Mouse (Mus musculus): ENCODE measurements around the gene Itpr3.

Itpr3 gene

DNA sequence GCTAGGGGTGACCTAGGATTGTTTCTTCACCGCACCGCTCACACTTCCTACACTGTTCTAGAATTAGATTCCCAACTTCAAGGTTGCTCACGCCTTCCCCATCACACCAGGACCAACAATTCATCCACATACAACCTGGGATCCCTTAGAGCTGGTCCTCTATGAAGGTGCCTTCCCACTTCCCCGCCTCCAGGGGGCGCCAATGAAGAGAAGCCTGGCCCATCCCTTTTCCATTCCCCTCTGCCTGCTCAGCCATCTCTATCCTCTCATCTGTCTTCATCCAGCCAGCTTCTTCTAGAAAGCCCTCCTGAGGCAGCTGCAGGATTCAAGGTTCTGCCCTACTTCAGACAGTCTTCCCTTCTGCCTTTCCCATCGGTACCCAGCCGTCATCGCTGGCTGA lies 94.3 kb downstream of the Itpr3 start:
- DNase-seq: peak; percentile 81

DNA sequence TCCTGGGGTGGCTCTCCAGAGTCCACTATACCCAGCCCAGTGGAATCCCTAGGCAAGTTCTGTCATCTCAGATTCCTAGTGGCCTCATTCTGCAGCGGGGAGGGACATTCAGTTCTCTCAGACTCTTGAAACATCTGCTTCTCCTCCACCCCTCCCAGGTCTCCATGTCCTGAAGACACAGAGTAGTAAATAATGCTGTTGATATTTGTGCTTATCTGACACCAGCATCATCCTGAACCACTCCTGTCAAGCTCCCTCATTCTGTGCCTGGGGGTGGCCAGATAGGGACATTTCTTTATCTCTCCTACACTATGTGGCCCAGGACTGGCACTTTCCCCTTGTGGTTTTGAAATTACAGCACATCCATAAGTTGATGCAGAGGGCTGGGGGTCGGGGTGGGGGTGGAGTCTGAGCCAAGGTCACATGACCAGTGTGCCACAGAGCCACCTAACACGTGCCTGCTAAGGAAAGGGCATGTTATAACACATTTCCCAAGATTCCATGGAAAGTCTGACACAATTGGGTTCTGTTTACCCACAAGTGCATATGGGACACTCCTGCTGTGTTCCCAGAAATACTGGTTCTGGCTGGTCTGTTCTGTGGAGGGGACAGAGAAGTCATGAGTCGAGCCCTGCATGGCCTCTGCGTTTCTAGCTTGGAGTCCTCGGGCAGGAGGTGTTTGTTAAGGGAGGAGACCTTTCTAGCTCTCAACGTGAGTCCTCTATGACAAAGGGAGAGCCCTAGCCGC lies 96.0 kb downstream of the Itpr3 start:
- no peak for DNase-seq

DNA sequence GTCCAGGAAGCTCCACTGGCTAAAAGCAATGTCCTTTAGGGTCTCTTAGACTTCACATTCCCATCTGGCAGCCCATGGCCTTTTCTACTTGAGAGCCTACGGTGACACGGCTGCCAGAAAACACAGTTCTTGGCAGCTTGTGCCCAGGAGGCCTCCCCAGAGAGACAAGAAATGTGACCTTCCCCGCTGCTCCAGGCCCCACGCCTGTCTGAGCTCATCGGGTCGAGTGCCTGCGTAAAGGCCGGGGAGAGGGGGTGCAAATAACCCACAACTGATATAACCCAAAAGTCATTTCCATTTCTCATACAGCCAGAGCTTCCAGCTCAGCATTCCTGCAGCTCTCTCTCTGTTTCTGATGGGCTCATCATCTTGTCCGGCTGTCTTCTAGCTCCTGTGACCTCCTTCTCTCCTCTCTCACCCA lies 96.7 kb downstream of the Itpr3 start:
- no peak for DNase-seq

DNA sequence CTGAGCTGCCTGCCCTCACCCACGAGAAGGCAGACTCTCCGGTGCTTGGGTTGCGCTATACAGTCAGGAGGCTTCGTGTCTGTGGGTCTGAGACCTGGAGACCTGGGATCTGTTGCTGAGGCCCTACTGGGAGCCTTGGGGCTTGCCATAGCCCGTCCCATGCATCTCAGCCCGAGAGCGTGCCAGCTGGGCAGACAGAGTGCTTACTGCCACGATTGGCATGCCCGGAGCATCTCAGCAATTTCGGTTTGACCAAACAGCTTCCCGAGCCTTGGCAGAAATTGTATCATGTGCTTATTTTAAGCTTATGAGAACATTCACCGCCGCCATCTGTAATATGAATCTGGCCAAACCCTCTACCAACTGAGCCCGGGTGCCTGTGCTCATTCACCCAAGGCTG lies 97.2 kb downstream of the Itpr3 start:
- DNase-seq: no peak

DNA sequence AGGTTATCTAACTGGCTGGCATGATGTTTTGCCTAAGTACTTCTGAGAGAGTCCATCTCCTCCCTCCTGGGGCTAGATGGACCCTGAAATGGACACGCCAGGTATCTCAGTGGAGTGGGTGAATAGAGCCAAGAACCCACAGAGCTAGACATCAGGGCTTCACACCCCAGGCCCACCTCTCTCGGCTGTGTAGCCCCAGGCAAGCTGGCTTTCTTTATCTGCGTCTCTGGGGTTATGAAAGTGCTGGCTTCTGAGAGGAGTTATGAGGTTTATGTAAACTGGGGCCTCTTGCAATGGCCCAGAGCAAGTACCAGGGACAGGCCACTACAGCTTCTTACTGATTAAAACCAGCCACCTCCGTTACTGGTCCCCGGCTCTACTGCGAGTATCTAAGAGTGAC lies 97.8 kb downstream of the Itpr3 start:
- no peak for DNase-seq

DNA sequence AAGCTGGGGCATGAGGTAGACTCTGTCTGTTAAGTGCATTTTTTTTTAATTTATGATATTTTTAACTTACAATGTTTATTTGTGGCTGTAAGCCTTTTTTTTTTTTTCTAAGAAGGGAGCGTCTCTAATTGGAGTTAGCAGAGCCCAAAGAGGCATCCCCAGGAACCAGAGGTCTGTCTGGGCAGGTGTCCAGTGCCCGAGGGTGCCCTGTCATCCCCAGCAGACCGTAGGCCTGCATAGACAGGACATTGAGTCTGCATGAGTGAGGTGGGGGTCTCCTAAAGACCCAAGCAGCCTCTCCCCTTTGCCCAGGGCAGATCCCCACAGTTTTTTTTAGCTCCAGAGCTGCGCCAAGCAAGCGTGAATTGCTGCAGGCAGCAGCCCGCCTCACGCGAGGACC lies 98.6 kb downstream of the Itpr3 start:
- DNase-seq: no peak

DNA sequence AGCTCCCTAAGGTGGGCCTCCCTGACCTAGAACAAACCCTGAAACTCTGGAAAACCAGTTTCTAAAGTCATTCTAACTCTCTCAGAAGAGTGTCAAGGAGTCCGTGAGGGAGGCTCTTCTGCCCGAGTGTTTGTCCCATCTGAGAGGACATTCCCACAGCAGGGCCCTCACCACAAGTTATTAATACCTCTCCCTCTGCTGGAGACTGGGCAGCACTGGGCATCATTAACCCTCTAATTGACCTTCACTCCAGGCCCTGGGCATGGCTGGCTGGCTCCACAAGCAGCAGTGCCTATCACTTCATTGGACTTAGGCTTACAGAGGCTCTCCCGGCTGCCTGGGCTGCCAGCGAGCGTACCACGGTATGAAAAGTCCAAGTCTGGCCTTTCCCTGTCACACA lies 101.3 kb downstream of the Itpr3 start:
- DNase-seq: no peak

DNA sequence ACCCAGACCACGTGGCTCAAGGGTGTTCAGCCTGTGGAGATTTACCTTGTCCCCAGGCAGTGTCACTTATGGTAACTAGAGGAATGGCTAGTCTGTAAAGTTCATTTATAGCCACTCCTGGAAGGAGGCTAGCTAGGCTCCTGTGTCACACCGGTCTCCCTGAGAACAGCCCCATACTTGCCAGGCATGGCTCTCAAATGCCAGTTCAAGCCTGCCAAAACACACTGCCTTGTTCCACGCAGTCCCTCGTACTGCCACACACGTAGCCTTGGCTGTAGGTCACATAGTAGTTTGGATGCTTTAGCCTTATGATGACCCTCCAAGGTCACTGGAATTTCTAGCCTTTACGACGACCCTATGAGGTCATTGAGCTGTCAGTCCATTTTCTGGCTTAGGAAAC lies 102.1 kb downstream of the Itpr3 start:
- DNase-seq: no peak

DNA sequence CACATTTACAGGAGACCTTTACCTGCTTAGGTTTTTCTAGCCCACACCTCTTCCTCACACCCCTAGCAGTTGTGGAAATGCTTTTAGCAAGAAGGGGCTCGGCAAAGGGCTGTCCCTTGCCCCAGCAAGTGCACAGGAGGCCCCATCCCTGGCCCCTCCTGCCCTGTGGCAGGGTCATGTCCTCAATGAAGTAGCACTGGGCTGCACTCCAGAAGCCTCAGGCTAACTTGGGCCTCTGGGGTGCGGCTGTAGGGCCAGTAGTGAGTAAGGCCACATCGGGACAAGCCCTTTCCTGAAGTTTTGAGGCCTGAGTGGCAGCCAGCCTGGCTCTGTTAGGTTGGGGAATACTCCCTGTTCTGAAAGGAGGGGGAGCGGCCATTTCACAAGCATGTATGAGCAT lies 103.8 kb downstream of the Itpr3 start:
- DNase-seq: no peak

DNA sequence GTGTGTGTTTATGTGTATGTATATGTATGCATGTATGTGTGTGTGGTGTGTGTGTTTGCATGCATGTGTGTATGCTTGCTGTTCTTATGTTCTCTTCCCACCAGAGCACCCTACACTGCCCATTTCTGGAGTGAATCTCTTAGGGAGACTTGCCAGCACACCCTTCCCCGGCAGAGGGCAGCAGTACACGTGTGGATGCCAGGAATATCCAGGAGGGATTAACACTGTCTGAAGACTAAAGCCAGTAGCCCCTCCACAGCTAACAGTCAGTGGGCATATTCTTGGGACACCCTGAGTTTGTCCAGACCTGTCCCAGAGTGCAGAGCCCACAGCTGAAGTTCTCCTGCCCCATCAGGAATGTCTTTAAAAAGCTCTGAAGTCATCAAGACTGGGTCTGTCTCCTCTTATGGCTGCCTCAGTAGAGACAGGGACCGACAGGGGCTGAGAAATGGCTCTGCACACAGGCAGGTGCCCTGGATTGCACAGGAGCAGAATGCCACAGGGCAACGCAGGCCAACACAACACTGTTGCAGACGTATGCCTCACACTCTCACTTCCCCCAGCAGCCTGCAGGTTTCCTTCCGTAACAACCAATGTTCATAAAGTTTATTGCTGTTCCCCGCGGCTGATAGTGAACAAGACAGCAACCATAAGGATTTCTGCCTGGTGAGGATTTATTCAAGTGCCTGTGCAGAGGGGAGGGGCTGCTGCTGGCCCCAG lies 108.1 kb downstream of the Itpr3 start:
- no peak for DNase-seq

DNA sequence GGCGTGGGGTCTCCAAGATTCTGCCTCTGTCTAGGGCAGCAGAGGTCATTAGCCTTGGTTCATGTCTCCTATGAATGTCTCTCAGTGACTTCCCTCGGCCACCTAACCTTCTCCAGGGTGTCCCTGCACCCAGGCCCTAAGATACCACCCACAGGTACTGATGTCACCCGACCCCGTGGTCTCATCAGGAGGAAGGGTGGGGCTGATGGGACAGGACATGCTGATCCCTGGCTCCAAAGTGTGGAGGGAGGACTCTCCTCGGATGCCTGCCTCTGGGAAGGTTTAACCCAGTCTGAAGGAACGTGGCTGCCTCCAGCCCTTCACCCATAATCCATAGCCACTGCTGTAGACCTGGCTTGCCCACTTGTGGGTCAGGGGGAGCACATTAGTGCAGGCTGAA lies 109.8 kb downstream of the Itpr3 start:
- no peak for DNase-seq

DNA sequence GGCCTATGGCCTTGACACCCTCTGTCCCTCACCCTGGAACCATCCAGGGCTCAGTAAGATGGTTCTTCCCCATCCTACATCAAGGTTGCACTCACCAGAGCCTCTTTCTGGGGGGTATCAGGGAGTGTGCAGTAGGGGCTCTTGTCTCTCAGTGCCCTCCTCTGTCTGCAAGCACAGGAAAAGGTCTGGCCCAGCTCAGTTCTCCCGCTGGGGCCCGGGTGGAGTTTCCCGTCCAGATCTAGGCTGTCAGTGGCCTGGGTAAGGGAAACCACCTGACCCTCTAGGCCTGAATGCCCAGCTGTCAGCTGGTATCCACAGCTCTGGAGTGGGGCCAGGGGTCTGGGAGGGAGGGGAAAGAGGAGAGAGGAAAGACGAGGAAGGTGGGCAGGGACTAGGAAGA lies 110.4 kb downstream of the Itpr3 start, which contains the start of gene Ip6k3:
Gene Ip6k3 (minus strand): TSS at position 251 of the 400 bp plus-strand sequence.
- DNase-seq: no peak

DNA sequence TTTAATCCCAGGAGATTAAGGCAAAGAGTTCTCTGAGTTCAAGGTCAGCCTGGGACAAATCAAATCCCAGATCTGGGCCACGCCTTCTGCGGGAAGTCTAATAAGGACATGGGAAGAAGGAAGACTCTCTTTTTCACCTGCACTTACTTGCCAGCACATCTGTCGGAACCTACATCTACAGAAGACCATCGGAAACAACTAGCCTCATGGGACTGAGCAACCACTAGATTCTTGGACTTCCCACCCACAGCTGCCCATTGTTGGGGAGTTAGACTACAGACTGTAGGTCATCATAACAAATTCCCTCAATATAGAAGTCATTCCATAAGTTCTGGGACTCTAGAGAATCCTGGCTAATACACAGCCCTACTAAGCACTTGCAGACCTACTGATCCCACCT lies 111.5 kb downstream of the Itpr3 start:
- no peak for DNase-seq

DNA sequence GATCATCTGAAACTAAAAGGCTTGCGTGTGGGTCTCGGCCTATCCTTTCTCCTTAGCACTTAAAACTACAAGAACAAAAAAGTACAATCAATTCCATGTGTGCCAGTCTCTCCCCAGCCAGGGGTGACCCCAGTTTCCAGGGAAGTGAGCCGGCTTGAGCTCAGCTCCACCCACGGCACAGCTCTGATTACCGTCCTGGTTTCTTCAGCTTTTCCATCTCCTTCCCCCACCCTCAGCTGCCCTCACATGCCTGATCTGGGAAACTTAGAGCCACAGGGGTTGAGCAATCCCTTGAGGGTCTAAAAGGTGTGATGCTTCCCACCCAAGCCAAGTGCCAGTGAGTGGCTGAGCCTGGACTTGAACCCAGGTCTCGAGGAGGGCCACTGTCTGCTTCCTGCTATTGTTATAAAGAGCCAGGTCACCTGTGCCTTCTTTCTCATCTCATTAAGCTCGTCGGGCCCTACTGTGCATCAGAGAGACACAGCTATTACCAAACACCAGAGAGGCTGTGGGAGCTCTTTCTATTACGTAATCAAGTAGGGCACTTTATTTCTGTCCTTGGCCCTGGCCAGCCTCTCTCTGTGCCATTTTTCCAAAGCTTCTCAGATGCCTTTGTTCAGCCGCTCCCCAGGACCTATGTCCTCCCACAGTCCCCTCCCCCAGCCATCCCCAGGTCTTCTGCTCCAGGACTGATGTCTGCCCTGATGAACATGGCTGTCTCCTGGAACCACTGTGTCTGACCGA lies 113.0 kb downstream of the Itpr3 start:
- DNase-seq: no peak

DNA sequence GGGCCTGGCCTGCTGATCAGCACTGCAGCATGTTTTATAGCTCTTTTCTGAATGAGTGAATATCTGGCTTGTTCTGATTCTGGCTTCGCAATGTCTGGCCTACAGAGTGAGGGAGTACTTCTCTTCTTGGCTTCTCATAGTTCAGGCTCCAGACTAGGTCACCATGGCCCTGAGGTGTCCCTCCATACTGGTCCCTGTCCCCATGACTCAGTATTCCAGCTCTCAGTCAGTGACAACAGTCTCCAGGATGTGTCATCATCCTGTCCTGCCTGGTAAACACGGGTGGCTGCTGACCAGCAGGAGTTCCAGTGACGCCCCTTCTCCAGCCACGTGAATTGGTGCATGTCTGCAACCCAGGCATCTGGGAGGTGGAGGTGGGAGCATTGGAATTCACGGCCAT lies 114.0 kb downstream of the Itpr3 start:
- no peak for DNase-seq
